Mouse (Mus musculus) cerebellum, postnatal 10 days (tissue): ENCODE measurements around the gene Znhit6.

ENCODE experiments used
- DNase-seq, 2 experiments: peaks; one replicate each; pipeline ENCODE4 v3.0.0; 2021; ENCODE audit warnings: mixed read lengths in 2 of 2

Znhit6 gene

GRCm38 (mm10) chr3:145646009-145646408 is 70.0 kb downstream of the Znhit6 start:
- no peak for DNase-seq

DNA sequence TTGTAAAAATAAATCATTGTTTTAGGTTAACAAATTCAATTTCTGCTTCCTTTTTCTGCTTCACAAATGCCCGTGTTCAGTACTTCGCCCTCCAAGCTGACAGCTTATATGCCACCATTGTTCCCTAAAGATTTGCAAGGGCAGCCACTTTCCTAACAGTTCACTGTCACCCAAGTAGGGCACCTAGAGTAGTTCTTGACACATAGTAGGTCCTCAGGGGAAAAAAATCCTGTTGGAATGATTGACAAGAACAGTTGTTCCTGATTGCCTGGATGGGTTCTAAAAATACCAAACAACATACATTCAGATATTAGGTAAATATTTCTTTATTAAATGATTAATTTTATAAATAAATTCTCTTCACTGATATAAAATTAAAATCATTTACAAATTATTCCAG is 70.7 kb downstream of the Znhit6 start:
- no peak for DNase-seq

- no peak for DNase-seq
These were observed 71.4 kb downstream of the Znhit6 start for GRCm38 (mm10) chr3:145647416-145647815.

DNA sequence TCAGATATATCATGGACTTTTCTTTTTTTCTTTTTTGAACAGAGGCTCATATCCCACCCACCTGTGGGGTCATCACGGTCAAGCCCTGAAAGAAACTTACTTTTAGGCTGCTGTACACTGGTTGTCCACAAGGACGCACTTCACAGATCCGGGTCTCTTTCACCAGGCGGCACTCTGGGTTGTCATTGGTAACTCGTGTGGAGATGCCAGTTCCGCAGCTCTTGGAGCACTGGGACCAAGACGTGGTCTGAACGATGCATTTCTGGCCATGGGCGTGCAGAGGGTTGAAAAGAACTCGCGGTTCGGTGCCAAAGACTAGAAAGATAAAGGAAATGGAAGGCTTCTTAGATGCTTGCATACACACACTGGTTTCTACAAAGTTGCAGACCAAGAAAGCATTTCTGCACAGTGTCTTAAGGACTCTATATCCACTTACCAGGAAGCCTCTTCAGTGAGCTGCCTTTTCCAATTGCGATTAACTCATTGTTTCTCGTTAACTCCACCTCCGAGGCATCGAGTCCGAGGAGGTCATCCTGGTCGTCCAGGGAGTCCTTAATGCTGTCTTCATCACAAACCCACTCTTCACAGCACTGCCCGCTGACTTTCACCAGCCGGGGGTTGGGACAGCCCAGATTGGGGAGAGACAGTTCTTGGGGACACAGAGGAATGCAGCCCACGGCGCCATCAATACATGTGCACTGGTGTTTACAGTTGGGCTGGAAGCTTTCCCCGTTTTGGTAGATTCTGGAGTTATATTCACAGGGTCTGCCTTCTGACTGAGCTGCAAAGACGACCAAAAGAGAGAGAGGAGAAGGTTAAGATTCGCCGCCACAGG is 72.3 kb downstream of the Znhit6 start:
- peak; percentile 50 to 54 for DNase-seq

GRCm38 (mm10) chr3:145648991-145649851 is 73.2 kb downstream of the Znhit6 start:
- DNase-seq = peak; percentile 31 to 48

GRCm38 (mm10) chr3:145649852-145650202 is 73.8 kb downstream of the Znhit6 start, which contains the start of gene Ccn1:
Gene Ccn1 (minus strand): TSS chr3:145649981.
- peak; percentile 48 to 59 for DNase-seq

DNA sequence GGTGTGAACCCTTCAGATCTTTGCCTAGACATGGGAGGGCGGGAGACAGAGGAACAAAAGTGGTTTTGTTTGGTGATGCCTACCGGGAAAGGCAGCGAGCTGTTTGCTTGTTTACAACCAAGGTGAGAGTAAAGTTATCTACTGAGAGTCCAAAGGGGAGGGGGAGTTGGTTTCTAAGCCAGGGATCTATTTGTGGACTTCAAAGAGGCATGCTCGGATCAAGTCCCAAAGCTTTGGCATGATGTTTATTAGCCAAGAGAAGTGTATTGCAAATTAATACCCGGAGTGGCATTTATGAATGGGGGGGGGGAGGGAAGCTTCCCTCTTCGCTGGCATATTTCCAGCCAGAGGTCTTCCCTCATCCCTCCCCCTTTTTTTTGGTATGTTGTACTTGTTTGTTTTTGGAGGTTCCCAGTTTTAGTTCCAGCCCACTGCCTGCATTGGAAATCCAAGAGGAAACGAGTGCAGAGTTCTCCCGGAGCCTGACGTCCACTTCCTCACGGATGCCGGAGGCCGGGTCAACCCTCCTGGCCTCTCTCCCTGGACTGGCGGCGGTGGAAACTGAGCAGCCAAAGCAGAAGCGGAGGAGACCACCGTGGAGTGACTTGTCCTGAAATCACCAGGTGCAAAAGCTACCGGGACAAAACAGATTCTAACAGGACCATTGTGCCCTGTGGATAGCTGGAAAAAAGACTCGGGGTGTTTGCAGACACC is 74.5 kb downstream of the Znhit6 start:
- DNase-seq = peak in 1 of 2 experiments; percentile 37

GRCm38 (mm10) chr3:145651029-145651977 is 75.3 kb downstream of the Znhit6 start:
- no peak for DNase-seq

DNA sequence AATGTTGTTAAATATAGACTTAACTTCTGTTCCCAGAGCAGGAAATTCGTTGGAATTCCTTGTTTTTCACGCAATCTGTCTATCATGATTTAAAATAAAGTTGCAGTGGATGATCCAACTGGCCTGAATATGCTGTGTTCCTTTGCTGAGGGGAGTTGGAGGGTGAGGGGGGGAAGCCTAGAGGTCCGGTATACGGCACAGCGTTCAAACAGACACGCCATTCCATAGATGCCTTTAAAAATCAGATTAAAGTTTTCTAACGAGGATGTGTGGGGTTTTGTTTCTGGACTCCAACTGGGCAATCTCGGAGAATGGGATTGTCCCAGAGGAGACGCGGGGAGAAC is 75.9 kb downstream of the Znhit6 start:
- no peak for DNase-seq

DNA sequence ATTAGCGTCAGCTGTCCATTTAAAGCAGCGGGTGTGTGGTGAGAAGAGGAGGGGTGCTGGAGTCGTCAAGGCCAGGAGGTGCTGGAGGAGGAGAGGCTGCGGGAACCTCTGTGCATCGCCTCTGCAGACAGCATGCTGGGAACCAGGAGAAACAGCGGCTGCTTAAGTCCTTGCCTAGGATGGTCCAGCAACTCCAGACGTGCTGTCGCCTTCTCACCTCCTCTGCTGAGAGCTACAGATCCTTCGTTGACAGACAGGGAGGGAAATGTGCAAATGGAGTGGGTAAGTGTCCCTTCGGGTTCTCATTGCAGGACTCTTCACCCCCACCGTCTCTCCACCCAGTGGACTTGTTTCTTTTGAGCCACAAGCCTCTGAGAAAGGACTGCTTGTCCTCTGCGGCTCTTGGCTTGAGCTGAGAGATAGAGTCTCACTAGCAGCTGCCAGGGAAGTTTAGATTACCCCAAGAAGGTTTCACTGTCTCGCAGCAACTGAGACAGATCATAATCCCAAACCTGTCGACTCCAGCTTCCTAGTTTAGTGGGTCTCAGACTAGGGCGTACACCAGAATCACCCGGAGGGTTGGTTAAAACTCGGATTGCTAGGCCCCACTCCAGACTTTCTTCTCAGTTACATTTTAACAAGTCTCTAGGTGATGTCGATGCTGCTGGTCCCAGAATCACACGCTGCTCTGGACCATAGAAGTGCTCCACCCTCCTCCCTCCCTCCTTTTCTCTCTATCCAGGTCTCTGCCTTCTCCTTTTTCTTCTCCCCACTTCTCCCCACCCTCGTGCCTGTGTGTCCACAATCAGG is 76.5 kb downstream of the Znhit6 start:
- peak in 1 of 2 experiments; percentile 13 for DNase-seq

- DNase-seq = peak; percentile 39 to 56
These were observed 77.4 kb downstream of the Znhit6 start for GRCm38 (mm10) chr3:145653191-145653940.

DNA sequence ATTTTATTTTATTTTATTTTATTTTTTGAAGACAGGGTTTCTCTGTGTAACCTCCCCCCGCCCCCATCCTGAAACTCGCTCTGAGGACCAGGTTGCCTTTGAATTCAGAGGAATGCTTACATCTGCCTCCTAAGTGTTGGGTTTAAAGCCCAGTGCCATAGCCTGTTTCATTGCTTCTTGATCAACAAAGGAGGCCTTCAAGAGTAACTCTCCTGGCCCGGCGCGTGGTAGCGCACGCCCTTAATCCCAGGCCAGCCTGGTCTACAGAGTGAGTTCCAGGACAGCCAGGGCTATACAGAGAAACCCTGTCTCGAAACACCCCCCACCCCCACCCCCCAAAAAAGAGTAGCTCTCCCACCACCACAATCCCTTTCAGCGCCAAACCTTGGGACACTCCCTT is 78.0 kb downstream of the Znhit6 start:
- DNase-seq = no peak
